Mouse (Mus musculus): Measurements from ENCODE around the gene Bicra.

- no peak for TF ChIP-seq EP300 (IDR thresholded peaks at IDR 0.05; ENCODE audit: low read depth)
- TF ChIP-seq CTCF (IDR thresholded peaks at IDR 0.05; ENCODE audit: low read depth): 0 out of 2 replicates have a peak, but pooled peaks have one; percentile 23
Measured at GRCm38 (mm10) chr7:15969674-15970073, 78.0 kb downstream of the Bicra start.

Data from heart, postnatal 0 days (tissue).